Mouse (Mus musculus): ENCODE results near the gene Olfr1474. TPM values are rescaled to one million over a fixed set of nuclear protein-coding genes. Genes with fewer than 3 reads are reported as not detected.
"Not testable (repeated sequence)": the region's sequence is repeated elsewhere in the genome, so short reads cannot be mapped to it uniquely, and the experiment has no call there.

The Olfr1474 gene
- total RNA-seq (2015; ENCODE audit: low replicate concordance) (not detected in 2 replicates), total RNA-seq (2017; ENCODE audit: low replicate concordance) (not detected in 2 replicates)

GRCm38 (mm10) chr19:13469265-13469664 lies at the start of gene Olfr1474:
Olfr1474 (plus strand) TSS chr19:13469565.
- ATAC-seq (replicated peaks; ENCODE audit: low FRiP score, poor library complexity, severe bottlenecking) = not testable (repeated sequence)

- not testable (repeated sequence) for ATAC-seq (replicated peaks; ENCODE audit: low FRiP score, poor library complexity, severe bottlenecking)
Observed at GRCm38 (mm10) chr19:13443109-13443508, 26.3 kb upstream of the Olfr1474 start, which contains the start of gene Olfr1471. Olfr1471 (plus strand) TSS chr19:13443409.

GRCm38 (mm10) chr19:13455986-13456385 lies 13.4 kb upstream of the Olfr1474 start, which contains the start of gene Olfr1472:
Olfr1472 (minus strand) TSS chr19:13456086.
- no peak for ATAC-seq (replicated peaks; ENCODE audit: low FRiP score, poor library complexity, severe bottlenecking)

GRCm38 (mm10) chr19:13480096-13480495 lies 10.7 kb downstream of the Olfr1474 start, which contains the start of gene Olfr1475:
Olfr1475 (minus strand) TSS chr19:13480196.
- ATAC-seq (replicated peaks; ENCODE audit: low FRiP score, poor library complexity, severe bottlenecking) = no peak

GRCm38 (mm10) chr19:13500246-13500645 lies 30.9 kb downstream of the Olfr1474 start, which contains the start of gene Olfr1477:
Olfr1477 (plus strand) TSS chr19:13500546.
- no peak for ATAC-seq (replicated peaks; ENCODE audit: low FRiP score, poor library complexity, severe bottlenecking)

Other genes with a start within 250 kb of the Olfr1474 start
- not detected in 2 replicates for gene Olfr1463, start 238.2 kb upstream of the Olfr1474 start, total RNA-seq (2015; ENCODE audit: low replicate concordance)
- not detected in 2 replicates for gene Olfr1463, start 238.2 kb upstream of the Olfr1474 start, total RNA-seq (2017; ENCODE audit: low replicate concordance)
- not detected in 2 replicates for gene Olfr1465, start 154.0 kb upstream of the Olfr1474 start, total RNA-seq (2015; ENCODE audit: low replicate concordance)
- gene Olfr1465, start 154.0 kb upstream of the Olfr1474 start, total RNA-seq (2017; ENCODE audit: low replicate concordance) = not detected in 2 replicates
- not detected in 2 replicates for gene Olfr1466, start 130.7 kb upstream of the Olfr1474 start, total RNA-seq (2015; ENCODE audit: low replicate concordance)
- not detected in 2 replicates for gene Olfr1466, start 130.7 kb upstream of the Olfr1474 start, total RNA-seq (2017; ENCODE audit: low replicate concordance)
- not detected in 2 replicates for gene Olfr1467, start 107.3 kb upstream of the Olfr1474 start, total RNA-seq (2015; ENCODE audit: low replicate concordance)
- not detected in 2 replicates for gene Olfr1467, start 107.3 kb upstream of the Olfr1474 start, total RNA-seq (2017; ENCODE audit: low replicate concordance)
- gene Olfr1469, start 61.7 kb upstream of the Olfr1474 start, total RNA-seq (2015; ENCODE audit: low replicate concordance) = not detected in 2 replicates
- gene Olfr1469, start 61.7 kb upstream of the Olfr1474 start, total RNA-seq (2017; ENCODE audit: low replicate concordance) = not detected in 2 replicates
- gene Olfr1471, start 26.2 kb upstream of the Olfr1474 start, total RNA-seq (2015; ENCODE audit: low replicate concordance) = not detected in 2 replicates
- not detected in 2 replicates for gene Olfr1471, start 26.2 kb upstream of the Olfr1474 start, total RNA-seq (2017; ENCODE audit: low replicate concordance)
- not detected in 2 replicates for gene Olfr1472, start 13.5 kb upstream of the Olfr1474 start, total RNA-seq (2015; ENCODE audit: low replicate concordance)
- gene Olfr1472, start 13.5 kb upstream of the Olfr1474 start, total RNA-seq (2017; ENCODE audit: low replicate concordance) = not detected in 2 replicates
- not detected in 2 replicates for gene Olfr1475, start 10.6 kb downstream of the Olfr1474 start, total RNA-seq (2015; ENCODE audit: low replicate concordance)
- gene Olfr1475, start 10.6 kb downstream of the Olfr1474 start, total RNA-seq (2017; ENCODE audit: low replicate concordance) = not detected in 2 replicates
- not detected in 2 replicates for gene Olfr1477, start 31.0 kb downstream of the Olfr1474 start, total RNA-seq (2015; ENCODE audit: low replicate concordance)
- gene Olfr1477, start 31.0 kb downstream of the Olfr1474 start, total RNA-seq (2017; ENCODE audit: low replicate concordance) = not detected in 2 replicates
- gene Olfr1480, start 58.3 kb downstream of the Olfr1474 start, total RNA-seq (2015; ENCODE audit: low replicate concordance) = not detected in 2 replicates
- not detected in 2 replicates for gene Olfr1480, start 58.3 kb downstream of the Olfr1474 start, total RNA-seq (2017; ENCODE audit: low replicate concordance)
- not detected in 2 replicates for gene Olfr1484, start 113.9 kb downstream of the Olfr1474 start, total RNA-seq (2015; ENCODE audit: low replicate concordance)
- 0.39 TPM in 1 of 2 replicates, not detected in the other for gene Olfr1484, start 113.9 kb downstream of the Olfr1474 start, total RNA-seq (2017; ENCODE audit: low replicate concordance)
- not detected in 2 replicates for gene Olfr1487, start 147.8 kb downstream of the Olfr1474 start, total RNA-seq (2015; ENCODE audit: low replicate concordance)
- not detected in 2 replicates for gene Olfr1487, start 147.8 kb downstream of the Olfr1474 start, total RNA-seq (2017; ENCODE audit: low replicate concordance)
- not detected in 2 replicates for gene Olfr1489, start 162.1 kb downstream of the Olfr1474 start, total RNA-seq (2015; ENCODE audit: low replicate concordance)
- gene Olfr1489, start 162.1 kb downstream of the Olfr1474 start, total RNA-seq (2017; ENCODE audit: low replicate concordance) = not detected in 2 replicates
- not detected in 2 replicates for gene Olfr1490, start 181.5 kb downstream of the Olfr1474 start, total RNA-seq (2015; ENCODE audit: low replicate concordance)
- gene Olfr1490, start 181.5 kb downstream of the Olfr1474 start, total RNA-seq (2017; ENCODE audit: low replicate concordance) = not detected in 2 replicates
- not detected in 2 replicates for gene Olfr1491, start 227.7 kb downstream of the Olfr1474 start, total RNA-seq (2015; ENCODE audit: low replicate concordance)
- not detected in 2 replicates for gene Olfr1491, start 227.7 kb downstream of the Olfr1474 start, total RNA-seq (2017; ENCODE audit: low replicate concordance)